Mouse (Mus musculus) megakaryocyte-erythroid progenitor cell, adult 5 weeks (primary cell): ENCODE measurements around the gene Lonrf3. TPM values are rescaled to one million over a fixed set of nuclear protein-coding genes. Genes with fewer than 3 reads are reported as not detected.

Source experiments
- polyA plus RNA-seq: library from polyadenylated mRNA; stranded (reverse); fragments of >175 nt; gene quantifications from 2 replicates; pipeline ENCODE4 v1.2.3, GENCODE M21; 2012

Gene Lonrf3
- polyA plus RNA-seq, result 25.1 and 31.4 TPM in 2 replicates

GRCm38 (mm10) chrX:36328271-36329039 lies at the start of gene Lonrf3:
Gene Lonrf3 (plus strand): TSS chrX:36328353.

DNA sequence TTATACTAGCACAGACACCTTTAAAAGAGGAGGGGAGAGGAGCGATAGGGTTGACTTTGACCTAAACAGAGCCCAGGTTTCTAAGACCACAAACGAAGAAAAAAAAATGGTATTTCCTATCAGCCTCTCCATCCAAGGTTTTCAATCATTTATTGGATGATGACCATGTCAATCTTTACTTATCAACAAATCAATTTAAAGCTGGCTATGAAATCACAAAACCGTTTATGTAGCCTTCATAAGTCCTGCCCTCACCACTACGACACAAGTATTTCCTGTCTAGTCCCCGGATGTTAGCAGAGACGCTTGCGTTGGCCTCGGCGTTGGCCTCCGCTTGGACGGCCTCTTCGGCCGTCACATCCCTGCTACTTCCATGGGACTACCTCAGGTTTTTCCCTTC lies 72.8 kb downstream of the Lonrf3 start, which contains the start of gene Gm6268:
TSS of gene Gm6268 (plus strand) at position 301 of the 400 bp plus-strand sequence.

Other genes with a start within 250 kb of the Lonrf3 start
- gene Il13ra1, start 216.2 kb upstream of the Lonrf3 start, polyA plus RNA-seq, result 0.02 and 0.06 TPM in 2 replicates
- not detected in 2 replicates for gene Zcchc12, start 132.4 kb upstream of the Lonrf3 start, polyA plus RNA-seq
- not detected in 2 replicates for gene Gm6268, start 72.9 kb downstream of the Lonrf3 start, polyA plus RNA-seq
- not detected in 2 replicates for gene Gm14569, start 163.5 kb downstream of the Lonrf3 start, polyA plus RNA-seq